In the genomic region with DNA sequence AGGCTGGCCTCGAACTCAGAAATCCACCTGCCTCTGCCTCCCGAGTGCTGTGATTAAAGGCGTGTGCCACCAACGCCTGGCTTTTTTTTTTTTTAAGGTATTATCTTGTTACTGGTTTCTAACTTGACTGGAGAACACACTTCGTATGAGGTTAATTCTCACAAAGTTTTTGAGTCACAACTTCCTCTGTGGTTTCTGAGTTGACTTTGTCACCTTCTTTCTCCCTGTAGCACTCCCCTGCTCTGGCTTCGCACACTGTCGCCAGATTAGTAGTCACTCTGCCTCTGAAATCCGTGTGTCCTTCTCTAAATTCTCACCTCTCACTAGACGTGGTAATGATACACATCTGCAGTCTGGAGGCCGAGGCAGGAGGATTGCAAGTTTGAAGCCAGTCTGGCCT, we compare ENCODE assay signal across 34 mouse cellular contexts. TPM values are rescaled to one million over a fixed set of nuclear protein-coding genes. Genes with fewer than 3 reads are reported as not detected.
DNase-seq lines count a peak whose midpoint lies in the region; ATAC-seq and TF ChIP-seq lines count a peak whose summit lies in the region.
"Had no signal": no experiment of that assay in that cellular context is flagged by ENCODE, and none has a peak within 500 bp of the region (broad histone marks: within the 10 kb centered on the region; RNA-seq: fewer than 3 reads in every experiment).

No protein-coding gene starts in this region.

- no peak for TF ChIP-seq POLR2A in CH12.LX (IDR thresholded peaks at IDR 0.05; ENCODE audit: low read depth, low read length)

- H3K4me2 ChIP-seq in midbrain, embryonic 11.5 days: no peak overlapping the region
- H3K4me2 ChIP-seq in midbrain, postnatal 0 days (ENCODE audit: low read depth, low read length, poor library complexity, severe bottlenecking): no peak overlapping the region
- no peak overlapping the region for H3K4me2 ChIP-seq in CH12.LX (ENCODE audit: insufficient read depth, low read depth, poor library complexity, severe bottlenecking)
- H3K4me2 ChIP-seq: embryonic facial prominence, embryonic 12.5 days; embryonic facial prominence, embryonic 15.5 days; forebrain, embryonic 13.5 days; heart, embryonic 11.5 days; hindbrain, embryonic 12.5 days; hindbrain, embryonic 15.5 days had no signal

- ATAC-seq in midbrain, embryonic 11.5 days (ENCODE audit: low FRiP score): no peak
- no peak for ATAC-seq in midbrain, postnatal 0 days (ENCODE audit: low FRiP score)
- no peak for ATAC-seq in erythroid progenitor cell, adult 5-6 weeks (replicated peaks; ENCODE audit: low FRiP score, poor library complexity, severe bottlenecking)
- ATAC-seq: forebrain, embryonic 13.5 days; forebrain, embryonic 16.5 days; intestine, embryonic 16.5 days had no signal

- in situ Hi-C loops in CH12.LX (cut with MboI; ENCODE audit: low pct_ligation_motif_present, low pct_unique_long_range_greater_than_20kb, low sequenced_read_pairs): no loop called here

- no peaks in the 10 kb centered on the region for H3K79me2 ChIP-seq in CH12.LX (replicated peaks; ENCODE audit: control insufficient read depth, extremely low read depth, insufficient read depth, poor library complexity, severe bottlenecking)

- no peaks in the 10 kb centered on the region for H3K4me1 ChIP-seq in midbrain, embryonic 11.5 days (ENCODE audit: control insufficient read depth, insufficient read depth, low read length)
- no peaks in the 10 kb centered on the region for H3K4me1 ChIP-seq in midbrain, postnatal 0 days (ENCODE audit: insufficient read depth, low read length)
- peaks cover 0 to 13% of the 10 kb centered on the region in 2 experiments; a peak in 1 of 4 replicates for H3K4me1 ChIP-seq in CH12.LX (ENCODE audit: control insufficient read depth in 1 of 2, insufficient read depth in 2 of 2)
- H3K4me1 ChIP-seq: embryonic facial prominence, embryonic 12.5 days; embryonic facial prominence, embryonic 15.5 days; forebrain, embryonic 13.5 days; hindbrain, embryonic 12.5 days; hindbrain, embryonic 15.5 days had no signal

- DNase-seq in midbrain, embryonic 11.5 days (ENCODE audit: low spot score, missing footprints): peak; percentile 66
- DNase-seq in midbrain, postnatal 0 days (ENCODE audit: low spot score): no peak
- DNase-seq in CH12.LX (ENCODE audit: extremely low read depth): peak; percentile 19
- peak; percentile 54 for DNase-seq in induced T-regulatory cell, adult 2 months (ENCODE audit: low read depth)
- peak; percentile 10 to 28 for DNase-seq in natural killer cell, adult 2 months (ENCODE audit: low spot score in 2 of 2)
- no peak for DNase-seq in layer of hippocampus, adult 8-10 months (ENCODE audit: low spot score in 2 of 2)
- DNase-seq in urinary bladder, postnatal 4 days (ENCODE audit: low spot score in 2 of 2): no peak
- DNase-seq: adrenal gland, postnatal 10 days; adrenal gland, postnatal 36 days; B cell, adult 2 months; cerebellum, adult 11 months; cerebellum, adult 2 months; cerebellum, adult 9-11 months; cerebellum, postnatal 25 days; gastrocnemius, postnatal 14 days; heart, adult 11 months had no signal

- H3K36me3 ChIP-seq in midbrain, embryonic 11.5 days (ENCODE audit: control insufficient read depth, insufficient read depth, low read length): no peaks in the 10 kb centered on the region
- H3K36me3 ChIP-seq in midbrain, postnatal 0 days (ENCODE audit: insufficient read depth, low read length): no peaks in the 10 kb centered on the region
- peaks cover 36 to 84% of the 10 kb centered on the region in 2 experiments for H3K36me3 ChIP-seq in CH12.LX (replicated peaks in 1 of 2; ENCODE audit: control insufficient read depth in 1 of 2, insufficient read depth in 1 of 2, low read length in 1 of 2)
- H3K36me3 ChIP-seq: hindbrain, embryonic 12.5 days; hindbrain, embryonic 15.5 days had no signal

- dilution Hi-C loops in CH12.LX (cut with MboI; ENCODE audit: extremely low pct_ligation_motif_present, extremely low pct_unique_long_range_greater_than_20kb, low sequenced_read_pairs): no loop called here

- no peak for TF ChIP-seq CTCF in midbrain, postnatal 0 days (IDR thresholded peaks at IDR 0.05)
- no peak for TF ChIP-seq CTCF in CH12.LX (conservative IDR thresholded peaks at IDR 0.05 in 1 of 2, IDR thresholded peaks at IDR 0.05 in 1 of 2; ENCODE audit: low read depth in 2 of 2, low read length in 2 of 2)

- H3K9ac ChIP-seq in midbrain, embryonic 11.5 days (ENCODE audit: low read length): no peak overlapping the region
- no peak overlapping the region for H3K9ac ChIP-seq in midbrain, postnatal 0 days (replicated peaks; ENCODE audit: low read length, poor library complexity, severe bottlenecking)
- no peak overlapping the region for H3K9ac ChIP-seq in CH12.LX (ENCODE audit: insufficient read depth, low read depth)
- H3K9ac ChIP-seq: embryonic facial prominence, embryonic 12.5 days; embryonic facial prominence, embryonic 15.5 days; forebrain, embryonic 13.5 days; hindbrain, embryonic 12.5 days; hindbrain, embryonic 15.5 days had no signal

- no peaks in the 10 kb centered on the region for H3K9me3 ChIP-seq in midbrain, embryonic 11.5 days (ENCODE audit: control insufficient read depth, low read length)
- no peaks in the 10 kb centered on the region for H3K9me3 ChIP-seq in midbrain, postnatal 0 days (ENCODE audit: low read length)
- no peaks in the 10 kb centered on the region for H3K9me3 ChIP-seq in CH12.LX (replicated peaks; ENCODE audit: low read length)
- H3K9me3 ChIP-seq: embryonic facial prominence, embryonic 12.5 days; embryonic facial prominence, embryonic 15.5 days; forebrain, embryonic 13.5 days; hindbrain, embryonic 12.5 days; hindbrain, embryonic 15.5 days had no signal

- H3K27me3 ChIP-seq in midbrain, embryonic 11.5 days (ENCODE audit: control insufficient read depth, insufficient read depth, low read length): no peaks in the 10 kb centered on the region
- no peaks in the 10 kb centered on the region for H3K27me3 ChIP-seq in midbrain, postnatal 0 days (ENCODE audit: insufficient read depth, low read length)
- no peaks in the 10 kb centered on the region for H3K27me3 ChIP-seq in CH12.LX (replicated peaks)
- H3K27me3 ChIP-seq: embryonic facial prominence, embryonic 12.5 days; embryonic facial prominence, embryonic 15.5 days; forebrain, embryonic 13.5 days; hindbrain, embryonic 12.5 days; hindbrain, embryonic 15.5 days had no signal

- no peak overlapping the region for H3K4me3 ChIP-seq in midbrain, embryonic 11.5 days (ENCODE audit: low read depth, low read length)
- H3K4me3 ChIP-seq in midbrain, postnatal 0 days (ENCODE audit: low read depth, low read length): no peak overlapping the region
- H3K4me3 ChIP-seq in CH12.LX (replicated peaks in 1 of 3; ENCODE audit: low read depth in 2 of 3, low read length in 2 of 3, poor library complexity in 1 of 3): no peak overlapping the region
- H3K4me3 ChIP-seq: embryonic facial prominence, embryonic 12.5 days; embryonic facial prominence, embryonic 15.5 days; forebrain, embryonic 13.5 days; hindbrain, embryonic 12.5 days; hindbrain, embryonic 15.5 days had no signal

- no peak for TF ChIP-seq RAD21 in CH12.LX (IDR thresholded peaks at IDR 0.05; ENCODE audit: low read depth, low read length)

- 93% methylated on average over 10 of the region's 10 CpGs for whole genome bisulfite sequencing in midbrain, embryonic 11.5 days
- 95% methylated on average over 10 of the region's 10 CpGs for WGBS in midbrain, postnatal 0 days

- TF ChIP-seq EP300 in CH12.LX (IDR thresholded peaks at IDR 0.05; ENCODE audit: low read length): no peak

- no peak overlapping the region for H3K27ac ChIP-seq in midbrain, embryonic 11.5 days (ENCODE audit: low read depth, low read length)
- no peak overlapping the region for H3K27ac ChIP-seq in midbrain, postnatal 0 days (ENCODE audit: low read depth, low read length)
- no peak overlapping the region for H3K27ac ChIP-seq in CH12.LX (ENCODE audit: insufficient read depth, low read depth)
- H3K27ac ChIP-seq: embryonic facial prominence, embryonic 12.5 days; embryonic facial prominence, embryonic 15.5 days; forebrain, embryonic 13.5 days; hindbrain, embryonic 12.5 days; hindbrain, embryonic 15.5 days had no signal

TF ChIP-seq in CH12.LX, 34 proteins besides CTCF, POLR2A, EP300 and RAD21 (continues in another document):
- TF ChIP-seq CHD1 (IDR thresholded peaks at IDR 0.05; ENCODE audit: low read depth, low read length): no peak
- TF ChIP-seq USF2 (conservative IDR thresholded peaks at IDR 0.05; ENCODE audit: low read depth, low read length): no peak

RNA-seq across cellular contexts. Expression of a gene that starts 31.1 kb away (rescaled TPM):
- 18.7 and 20.2 TPM in 2 replicates for polyA plus RNA-seq in midbrain, embryonic 11.5 days (2014; fragmentation: Nextera tagmentation; extraction: Ambion mirVana)
- total RNA-seq in midbrain, postnatal 0 days (2014; rRNA removed): 1.2 and 4.4 TPM in 2 replicates
- polyA plus RNA-seq in midbrain, postnatal 0 days (2015; fragmentation: Nextera tagmentation; extraction: Ambion mirVana): 0.66 and 1.1 TPM in 2 replicates
- total RNA-seq in CH12.LX (2012; rRNA removed) (14.9 and 17.5 TPM in 2 replicates), CH12.LX (2014; rRNA removed) (25.0 and 27.0 TPM in 2 replicates)
- polyA plus RNA-seq in CH12.LX (2012; ENCODE audit: insufficient read length, low read depth): 17.1 and 20.0 TPM in 2 replicates
- 17.3 and 20.1 TPM in 2 replicates for total RNA-seq in erythroid progenitor cell, adult 5-6 weeks (2015; ENCODE audit: low replicate concordance)
- total RNA-seq in erythroid progenitor cell, adult 5-6 weeks (2017; ENCODE audit: low replicate concordance): 30.4 and 63.0 TPM in 2 replicates
- under 1 TPM; 0.18 to 0.66 (median 0.41) TPM for total RNA-seq in layer of hippocampus, adult 8-10 months (2022)
- total RNA-seq: gastrocnemius, adult 18-20 months had no signal

RNA-seq across cellular contexts. Expression of a gene that starts 36.0 kb away (rescaled TPM):
- 0.52 and 0.63 TPM in 2 replicates for polyA plus RNA-seq in midbrain, embryonic 11.5 days (2014; fragmentation: Nextera tagmentation; extraction: Ambion mirVana)
- 7.4 and 8.4 TPM in 2 replicates for total RNA-seq in midbrain, postnatal 0 days (2014; rRNA removed)
- 7.4 and 10.6 TPM in 2 replicates for polyA plus RNA-seq in midbrain, postnatal 0 days (2015; fragmentation: Nextera tagmentation; extraction: Ambion mirVana)
- 1.9 and 2.5 TPM in 2 replicates for total RNA-seq in CH12.LX (2012; rRNA removed)
- total RNA-seq in CH12.LX (2014; rRNA removed): 8.4 and 11.0 TPM in 2 replicates
- polyA plus RNA-seq in CH12.LX (2012; ENCODE audit: insufficient read length, low read depth): 21.4 and 24.2 TPM in 2 replicates
- total RNA-seq in erythroid progenitor cell, adult 5-6 weeks (2015; ENCODE audit: low replicate concordance): not detected in 2 replicates
- total RNA-seq in erythroid progenitor cell, adult 5-6 weeks (2017; ENCODE audit: low replicate concordance): not detected in 2 replicates
- total RNA-seq in layer of hippocampus, adult 8-10 months (2022): 10 to 100 TPM; 23.5 to 25.8 (median 24.1) TPM
- total RNA-seq: adrenal gland, adult 18-20 months; adrenal gland, postnatal 10 days; adrenal gland, postnatal 36 days; common myeloid progenitor, adult 5-6 weeks; gastrocnemius, adult 18-20 months; gastrocnemius, postnatal 14 days; gastrocnemius, postnatal 4 days; heart, adult 8-10 months; heart, postnatal 25 days; hematopoietic stem cell, adult 5-6 weeks had no signal
- polyA plus RNA-seq: heart, embryonic 14.5 days; heart, postnatal 0 days had no signal

RNA-seq across cellular contexts. Expression of a gene that starts 43.3 kb away (rescaled TPM):
- 24.0 and 26.7 TPM in 2 replicates for polyA plus RNA-seq in midbrain, embryonic 11.5 days (2014; fragmentation: Nextera tagmentation; extraction: Ambion mirVana)
- 46.5 and 49.4 TPM in 2 replicates for total RNA-seq in midbrain, postnatal 0 days (2014; rRNA removed)
- 16.9 and 18.6 TPM in 2 replicates for polyA plus RNA-seq in midbrain, postnatal 0 days (2015; fragmentation: Nextera tagmentation; extraction: Ambion mirVana)
- total RNA-seq in CH12.LX (2012; rRNA removed) (62.1 and 71.9 TPM in 2 replicates), CH12.LX (2014; rRNA removed) (53.1 and 60.5 TPM in 2 replicates)
- 116 and 135 TPM in 2 replicates for polyA plus RNA-seq in CH12.LX (2012; ENCODE audit: insufficient read length, low read depth)
- total RNA-seq in erythroid progenitor cell, adult 5-6 weeks (2015; ENCODE audit: low replicate concordance): 14.7 and 28.5 TPM in 2 replicates
- 50.2 and 51.1 TPM in 2 replicates for total RNA-seq in erythroid progenitor cell, adult 5-6 weeks (2017; ENCODE audit: low replicate concordance)
- total RNA-seq in layer of hippocampus, adult 8-10 months (2022): 100 to 1,000 TPM in 1 of 4 experiments, 10 to 100 TPM in 3; 87.5 to 101 (median 95.1) TPM

Comparison
In these comparisons a context has a peak if more than half of its experiments do, and no peak if none do; other contexts are left out.
1. DNase-seq: peak in midbrain, embryonic 11.5 days (single experiment), CH12.LX (single experiment), induced T-regulatory cell, adult 2 months (single experiment) and natural killer cell, adult 2 months (2 of 2); none in midbrain, postnatal 0 days (single experiment), layer of hippocampus, adult 8-10 months (0 of 2) and urinary bladder, postnatal 4 days (0 of 2).